8 mouse cellular contexts compared by ENCODE assay signal in genomic region chr14:25842688-25843003, GRCm38 (mm10). TPM values are rescaled to one million over a fixed set of nuclear protein-coding genes. Genes with fewer than 3 reads are reported as not detected.
A peak's percentile ranks its signal among the peaks of the same experiment; 100 is the strongest.
DNase-seq lines count a peak whose midpoint lies in the region; ATAC-seq and TF ChIP-seq lines count a peak whose summit lies in the region.

No protein-coding gene starts in this region.

- H3K4me1 ChIP-seq in kidney, adult 2 months (ENCODE audit: control insufficient read depth, insufficient read depth, low read length) = peaks cover 21% of the 10 kb centered on the region; the same call in 1 of the 2 replicates
- peaks cover 21% of the 10 kb centered on the region for H3K4me1 ChIP-seq in brown adipose tissue, adult 24 weeks (ENCODE audit: control insufficient read depth, insufficient read depth, insufficient read length, low read length)
- peaks cover 7% of the 10 kb centered on the region; the same call in 1 of the 2 replicates for H3K4me1 ChIP-seq in hindbrain, postnatal 0 days (ENCODE audit: insufficient read depth, low read length)

- H3K4me3 ChIP-seq in kidney, adult 2 months (ENCODE audit: insufficient read depth, low read depth, low read length) = peak overlapping the region; percentile 85
- peak overlapping the region; percentile 94 for H3K4me3 ChIP-seq in brown adipose tissue, adult 24 weeks (ENCODE audit: insufficient read depth, low read depth, low read length)
- peak overlapping the region; percentile 54 for H3K4me3 ChIP-seq in hindbrain, postnatal 0 days (ENCODE audit: low read length)

- ATAC-seq in hindbrain, postnatal 0 days = no peak
- ATAC-seq in monocyte, adult 5-6 weeks (replicated peaks; ENCODE audit: insufficient number of reproducible peaks, low FRiP score, low TSS enrichment, poor library complexity, severe bottlenecking) = 0 out of 2 replicates have a peak, but pooled peaks have one; percentile 2

- no peak for TF ChIP-seq POLR2A in kidney, adult 2 months (IDR thresholded peaks at IDR 0.05; ENCODE audit: low read depth, low read length)

- no peak for DNase-seq in kidney, adult 2 months
- DNase-seq in kidney, adult 18-20 months = no peak
- DNase-seq in hindbrain, postnatal 0 days (ENCODE audit: low spot score) = no peak
- DNase-seq in cerebellum, postnatal 4 days (ENCODE audit: low spot score in 2 of 2) = no peak
- no peak for DNase-seq in ovary, postnatal 14 days (ENCODE audit: low spot score)
- no peak for DNase-seq in lung, adult 18-20 months

- 1% methylated on average over 12 of the region's 12 CpGs for WGBS in kidney, adult 2 months
- 2% methylated on average over 12 of the region's 12 CpGs for WGBS in hindbrain, postnatal 0 days

- peak overlapping the region; percentile 48; the same call in 1 of the 2 replicates for H3K9ac ChIP-seq in hindbrain, postnatal 0 days (replicated peaks; ENCODE audit: low read length)

- no peaks in the 10 kb centered on the region for H3K36me3 ChIP-seq in kidney, adult 2 months (ENCODE audit: control insufficient read depth, insufficient read depth, low read length)
- no peaks in the 10 kb centered on the region for H3K36me3 ChIP-seq in hindbrain, postnatal 0 days (ENCODE audit: insufficient read depth, low read length)

- no peak for TF ChIP-seq CTCF in kidney, adult 2 months (conservative IDR thresholded peaks at IDR 0.05; ENCODE audit: insufficient read depth, insufficient read length, low read depth, low read length)
- TF ChIP-seq CTCF in hindbrain, postnatal 0 days (IDR thresholded peaks at IDR 0.05; ENCODE audit: low read depth) = no peak

- H3K9me3 ChIP-seq in hindbrain, postnatal 0 days (ENCODE audit: low read length) = no peaks in the 10 kb centered on the region

- peak overlapping the region; percentile 95 for H3K4me2 ChIP-seq in hindbrain, postnatal 0 days (ENCODE audit: low read depth, low read length)

- peak overlapping the region; percentile 93 for H3K27ac ChIP-seq in kidney, adult 2 months (ENCODE audit: insufficient read depth, low read depth, low read length)
- H3K27ac ChIP-seq in brown adipose tissue, adult 24 weeks (replicated peaks; ENCODE audit: low read depth, low read length) = peak overlapping the region; percentile 79
- no peak overlapping the region for H3K27ac ChIP-seq in hindbrain, postnatal 0 days

- H3K27me3 ChIP-seq in kidney, adult 2 months (replicated peaks; ENCODE audit: control insufficient read depth, insufficient read depth, low read length) = no peaks in the 10 kb centered on the region
- peaks cover 13% of the 10 kb centered on the region; the same call in 1 of the 2 replicates for H3K27me3 ChIP-seq in hindbrain, postnatal 0 days (ENCODE audit: insufficient read depth, low read length)

RNA-seq across cellular contexts. Expression of gene Anxa11, which starts 0.7 kb away (rescaled TPM):
- polyA plus RNA-seq in kidney, adult 2 months (2012; rRNA removed) = 105 and 116 TPM in 2 replicates
- 33.6 and 35.3 TPM in 2 replicates for polyA plus RNA-seq in brown adipose tissue, adult 24 weeks (2012; ENCODE audit: insufficient read depth, insufficient read length, missing spikeins)
- 3.7 and 4.2 TPM in 2 replicates for total RNA-seq in hindbrain, postnatal 0 days (2014; rRNA removed)
- 4.5 and 4.9 TPM in 2 replicates for polyA plus RNA-seq in hindbrain, postnatal 0 days (2015; fragmentation: Nextera tagmentation; extraction: Ambion mirVana)
- 7.9 to 21.5 TPM (median 10.8 TPM) in 3 replicates for total RNA-seq in monocyte, adult 5-6 weeks (2017)
